Mouse (Mus musculus): ENCODE measurements around the gene Ube2d1. TPM values are rescaled to one million over a fixed set of nuclear protein-coding genes. Genes with fewer than 3 reads are reported as not detected.

Ube2d1 gene
- polyA plus RNA-seq, 1 experiment, result 20.1 TPM

DNA sequence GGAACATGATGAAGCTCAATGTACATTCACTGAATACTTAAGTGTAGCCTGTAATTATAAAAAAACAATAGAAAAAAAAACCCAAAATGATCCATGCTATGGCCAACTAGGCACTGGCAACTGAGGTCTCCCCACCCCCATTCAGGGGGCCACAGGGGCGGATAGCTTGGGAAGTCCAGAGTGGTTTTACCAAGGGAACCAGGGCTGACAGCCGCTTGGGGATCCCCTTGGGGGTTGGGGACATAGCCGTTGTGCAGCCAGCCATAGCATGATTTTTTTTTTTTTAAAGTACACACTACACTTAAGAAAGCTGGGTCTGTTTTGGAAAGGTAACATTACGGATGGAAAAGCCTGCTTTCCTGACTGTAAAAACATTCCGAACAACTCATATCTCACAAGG is 26.1 kb downstream of the Ube2d1 start:
- H3K4me1 ChIP-seq (ENCODE audit: control insufficient read depth, insufficient read depth, insufficient read length, low read length), result no peaks in the 10 kb centered on the region
- H3K4me3 ChIP-seq (ENCODE audit: insufficient read depth, low read depth, low read length), result no peak overlapping the region
- H3K27ac ChIP-seq (replicated peaks; ENCODE audit: low read depth, low read length), result no peak overlapping the region

DNA sequence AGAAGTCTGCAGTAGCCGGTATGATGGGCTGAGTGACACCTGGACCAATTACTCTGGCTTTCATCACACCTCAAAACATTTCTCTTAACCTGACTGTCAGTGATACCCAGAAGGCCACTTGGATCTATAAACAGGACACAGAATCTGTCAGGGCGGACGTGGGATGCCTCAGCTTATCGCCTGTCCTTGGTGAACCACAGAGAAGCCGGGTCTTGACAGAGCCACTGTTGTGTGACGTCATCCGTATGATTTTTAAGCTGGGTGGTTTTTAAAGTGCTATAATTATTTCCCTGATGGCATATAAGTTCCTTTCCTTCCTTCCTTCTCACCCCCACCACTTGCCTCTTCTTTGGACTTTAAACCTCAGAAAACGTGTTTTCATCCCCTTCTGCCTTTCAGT is 26.5 kb downstream of the Ube2d1 start:
- Histone ChIP-seq H3K4me1 (ENCODE audit: control insufficient read depth, insufficient read depth, insufficient read length, low read length) (no peaks in the 10 kb centered on the region), H3K4me3 (ENCODE audit: insufficient read depth, low read depth, low read length) (no peak overlapping the region), H3K27ac (replicated peaks; ENCODE audit: low read depth, low read length) (no peak overlapping the region)

DNA sequence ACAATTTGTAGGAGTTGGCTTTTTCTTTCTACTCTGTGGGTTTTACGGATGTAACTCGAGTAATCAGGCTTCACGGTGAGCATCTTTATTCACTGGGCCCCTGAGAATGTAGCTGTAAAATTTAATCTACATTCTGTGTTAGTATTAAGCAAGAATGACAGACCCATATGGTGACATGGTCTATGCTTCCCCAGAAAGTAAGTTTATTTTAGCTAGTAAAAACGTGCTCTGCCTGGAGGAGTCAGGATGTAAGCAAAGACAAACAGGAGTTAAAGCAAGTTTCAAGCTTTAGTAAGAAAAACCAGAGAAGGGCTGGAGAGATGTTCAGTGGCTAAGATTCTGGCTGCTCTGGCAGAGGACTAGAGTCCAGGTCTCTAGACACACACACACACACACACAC is 31.9 kb downstream of the Ube2d1 start:
- Histone ChIP-seq H3K4me1 (ENCODE audit: control insufficient read depth, insufficient read depth, insufficient read length, low read length) (no peaks in the 10 kb centered on the region), H3K27ac (replicated peaks; ENCODE audit: low read depth, low read length) (no peak overlapping the region), H3K4me3 (ENCODE audit: insufficient read depth, low read depth, low read length) (no peak overlapping the region)

DNA sequence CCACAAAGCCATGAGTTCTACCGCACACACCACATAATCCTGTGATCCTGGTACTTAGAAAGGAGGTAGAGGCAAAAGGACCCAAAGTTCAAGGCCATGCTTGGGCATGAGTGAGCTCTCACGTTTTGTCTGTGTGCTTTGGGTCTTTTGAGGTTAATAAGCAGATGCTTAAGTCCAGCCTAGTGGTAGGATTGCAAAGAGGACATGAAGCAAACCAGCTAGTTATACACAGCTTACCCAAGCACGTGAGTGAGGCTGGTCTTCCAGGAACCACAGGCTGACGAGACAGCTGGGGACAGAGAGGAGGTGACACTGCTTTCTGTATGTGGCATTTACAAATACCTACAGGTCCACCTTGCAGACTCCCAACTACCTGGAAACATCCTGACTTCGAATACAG is 32.6 kb downstream of the Ube2d1 start:
- Histone ChIP-seq H3K4me1 (ENCODE audit: control insufficient read depth, insufficient read depth, insufficient read length, low read length) (no peaks in the 10 kb centered on the region), H3K27ac (replicated peaks; ENCODE audit: low read depth, low read length) (no peak overlapping the region), H3K4me3 (ENCODE audit: insufficient read depth, low read depth, low read length) (no peak overlapping the region)

DNA sequence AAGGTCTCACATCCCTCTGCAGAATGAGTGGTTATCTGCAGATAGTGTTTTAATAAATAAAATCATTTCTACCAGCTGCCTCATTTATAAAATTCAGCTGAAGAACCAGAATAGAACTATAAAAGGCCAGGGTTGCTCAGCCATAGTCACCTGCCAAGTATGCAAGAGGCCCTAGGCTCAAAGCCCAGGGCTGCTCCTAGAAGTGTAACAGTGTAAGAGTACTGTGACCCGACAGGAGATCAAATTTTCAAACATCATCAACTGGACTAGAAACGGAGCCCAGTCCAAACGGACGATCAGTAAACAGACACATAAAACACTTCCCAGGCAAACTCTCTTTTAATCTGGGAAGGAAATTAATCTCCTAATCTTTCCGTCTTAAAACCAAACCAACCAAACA is 33.2 kb downstream of the Ube2d1 start:
- Histone ChIP-seq H3K4me3 (ENCODE audit: insufficient read depth, low read depth, low read length) (no peak overlapping the region), H3K4me1 (ENCODE audit: control insufficient read depth, insufficient read depth, insufficient read length, low read length) (no peaks in the 10 kb centered on the region), H3K27ac (replicated peaks; ENCODE audit: low read depth, low read length) (no peak overlapping the region)

DNA sequence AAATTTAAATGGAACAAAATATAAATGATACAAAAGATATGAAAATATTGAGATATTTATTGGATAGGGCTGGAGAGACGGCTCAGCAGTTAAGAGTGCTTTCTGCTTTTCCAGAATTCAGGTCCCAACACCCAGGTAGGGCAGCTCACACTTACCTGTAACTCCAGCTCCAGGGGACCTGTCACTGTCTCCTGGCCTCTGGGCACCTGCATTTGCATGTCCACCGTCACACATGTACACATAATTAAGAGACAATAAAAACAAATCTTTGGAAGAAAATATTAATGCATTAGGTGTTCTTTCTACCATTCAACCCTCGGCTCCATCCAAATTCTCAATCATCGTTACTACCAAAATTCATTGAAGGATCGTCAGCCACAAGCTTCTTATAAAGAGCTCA is 33.8 kb downstream of the Ube2d1 start:
- H3K4me3 ChIP-seq (ENCODE audit: insufficient read depth, low read depth, low read length), result no peak overlapping the region
- H3K27ac ChIP-seq (replicated peaks; ENCODE audit: low read depth, low read length), result no peak overlapping the region
- H3K4me1 ChIP-seq (ENCODE audit: control insufficient read depth, insufficient read depth, insufficient read length, low read length), result no peaks in the 10 kb centered on the region

DNA sequence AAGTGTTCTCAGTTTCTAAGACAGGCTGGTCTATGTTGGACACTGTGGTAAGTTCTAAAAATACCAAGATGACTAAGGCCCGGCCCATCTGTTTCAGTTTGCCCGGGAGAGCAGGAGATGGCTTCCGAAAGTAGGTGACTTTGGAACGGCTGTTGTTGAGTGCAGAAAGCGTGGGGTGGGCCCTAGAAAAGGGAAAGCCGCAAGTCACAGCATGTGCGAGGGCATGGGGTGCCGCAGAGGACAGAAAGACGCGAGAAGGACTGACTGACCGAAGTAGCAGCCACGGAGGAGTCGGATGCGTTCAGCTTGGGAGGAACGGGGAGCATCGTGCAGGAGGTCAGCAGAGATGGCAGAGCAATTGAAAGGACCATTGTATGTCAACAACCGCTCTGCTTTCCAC is 34.6 kb downstream of the Ube2d1 start:
- Histone ChIP-seq H3K27ac (replicated peaks; ENCODE audit: low read depth, low read length) (no peak overlapping the region), H3K4me1 (ENCODE audit: control insufficient read depth, insufficient read depth, insufficient read length, low read length) (no peaks in the 10 kb centered on the region), H3K4me3 (ENCODE audit: insufficient read depth, low read depth, low read length) (no peak overlapping the region)

DNA sequence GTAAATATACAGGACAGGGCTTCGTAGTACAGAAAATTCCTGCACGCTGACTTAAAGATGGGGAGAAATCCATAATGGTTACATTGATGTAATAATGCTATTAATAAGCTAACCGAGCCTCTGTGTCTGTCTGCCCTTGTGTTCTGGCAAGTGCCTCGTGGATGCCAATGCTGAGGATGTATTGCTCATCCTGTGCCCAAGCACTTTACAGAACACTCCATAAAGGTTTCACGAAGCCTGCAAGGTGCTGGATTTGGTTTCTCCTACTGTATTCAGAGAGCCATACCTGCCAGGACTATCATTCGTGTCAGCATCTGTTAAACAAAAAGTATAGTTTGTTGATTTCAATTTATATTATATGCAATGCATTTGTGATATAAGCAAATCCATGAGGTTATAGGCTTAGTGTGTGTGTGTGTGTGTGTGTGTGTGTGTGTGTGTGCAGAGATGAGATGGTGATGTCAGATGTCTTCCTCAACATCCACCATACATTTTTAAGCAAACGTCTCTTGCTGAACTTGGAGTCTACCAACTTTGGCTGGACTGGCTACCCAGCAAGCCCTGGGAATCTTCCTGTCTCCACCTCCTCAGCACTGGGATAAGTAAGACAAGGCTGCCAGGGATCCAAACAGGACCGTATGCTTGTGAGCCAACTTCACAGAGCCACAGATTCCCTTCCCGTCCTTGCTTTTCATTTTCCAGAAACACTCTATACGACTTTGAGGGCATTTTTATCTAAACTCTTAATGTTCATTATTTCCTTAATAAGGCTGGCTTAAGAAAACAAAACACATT is 35.8 kb downstream of the Ube2d1 start:
- Histone ChIP-seq H3K27ac (replicated peaks; ENCODE audit: low read depth, low read length) (no peak overlapping the region), H3K4me1 (ENCODE audit: control insufficient read depth, insufficient read depth, insufficient read length, low read length) (no peaks in the 10 kb centered on the region), H3K4me3 (ENCODE audit: insufficient read depth, low read depth, low read length) (no peak overlapping the region)

DNA sequence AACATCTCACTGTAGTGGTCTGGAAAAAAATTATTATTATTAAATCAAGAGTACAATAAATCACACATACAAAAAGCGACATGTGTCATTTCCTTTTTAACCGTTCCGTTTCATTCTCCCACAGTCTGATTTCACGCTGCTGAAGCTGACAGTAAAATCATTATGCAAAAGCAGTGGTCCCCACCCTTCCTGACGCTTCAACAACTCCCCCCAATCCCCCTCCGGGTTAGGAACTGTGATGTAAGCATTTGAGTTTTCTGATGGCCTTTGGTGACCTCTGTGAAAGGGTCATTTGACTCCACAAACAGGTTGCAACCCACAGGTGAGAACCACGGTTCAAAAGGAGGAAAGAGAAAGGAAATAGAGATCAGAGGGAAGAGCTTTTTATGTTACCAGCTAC is 38.1 kb downstream of the Ube2d1 start:
- H3K27ac ChIP-seq (replicated peaks; ENCODE audit: low read depth, low read length), result no peak overlapping the region
- H3K4me1 ChIP-seq (ENCODE audit: control insufficient read depth, insufficient read depth, insufficient read length, low read length), result no peaks in the 10 kb centered on the region
- no peak overlapping the region for H3K4me3 ChIP-seq (ENCODE audit: insufficient read depth, low read depth, low read length)

DNA sequence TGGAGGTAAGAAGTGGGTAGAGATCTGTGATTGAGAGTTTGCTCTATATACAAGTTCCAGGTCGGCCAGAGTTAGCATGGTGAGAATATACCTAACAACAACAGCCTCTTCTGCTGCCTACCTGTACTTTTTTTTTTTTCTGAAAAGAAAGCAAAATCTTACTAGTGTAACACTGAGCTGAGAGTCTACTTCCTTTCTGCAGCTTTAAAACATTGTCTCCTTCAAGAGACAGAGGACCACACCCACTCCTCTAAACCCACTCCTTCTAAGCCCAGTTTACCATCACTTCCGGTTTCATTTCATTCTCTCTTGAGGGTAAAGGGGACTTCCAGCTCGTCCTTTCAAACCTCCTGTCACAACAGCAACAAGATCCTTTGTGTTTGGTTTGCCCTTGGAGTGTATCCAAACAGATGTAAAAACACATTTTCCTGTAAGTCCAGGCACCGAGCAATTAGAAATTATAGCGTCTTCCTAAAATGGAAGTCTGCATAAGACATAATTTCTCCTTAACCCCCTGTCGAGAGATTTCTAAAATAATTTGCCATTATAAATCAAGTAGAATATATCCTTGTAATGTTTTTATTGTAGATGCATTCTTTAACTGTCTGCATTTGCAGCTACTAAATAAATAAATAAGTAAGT is 45.5 kb downstream of the Ube2d1 start:
- Histone ChIP-seq H3K4me1 (ENCODE audit: control insufficient read depth, insufficient read depth, insufficient read length, low read length) (peaks cover 2% of the 10 kb centered on the region; the same call in 1 of the 2 replicates), H3K4me3 (ENCODE audit: insufficient read depth, low read depth, low read length) (peak overlapping the region; percentile 39; the same call in 1 of the 2 replicates), H3K27ac (replicated peaks; ENCODE audit: low read depth, low read length) (no peak overlapping the region)

DNA sequence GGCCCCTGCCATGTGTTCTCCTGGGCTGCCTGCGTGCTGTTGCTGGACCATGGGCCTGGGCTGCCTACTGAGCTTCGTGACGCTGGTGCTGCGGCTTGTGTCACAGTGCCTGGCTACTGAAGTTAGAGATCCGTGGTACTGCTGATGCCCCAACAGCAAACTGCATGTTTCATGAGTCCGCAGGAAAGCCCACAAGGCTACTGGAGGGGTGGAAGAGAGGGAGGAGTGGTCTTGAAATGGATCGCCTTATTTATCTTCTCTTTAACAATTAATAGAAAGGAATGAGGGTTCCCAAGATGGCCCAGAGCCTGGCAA is 46.9 kb downstream of the Ube2d1 start, which contains the start of gene Tfam:
Tfam (minus strand) TSS at position 41 of the 315 bp plus-strand sequence.
- Histone ChIP-seq H3K4me3 (ENCODE audit: insufficient read depth, low read depth, low read length) (peak within 1 kb of the TSS; percentile 82), H3K4me1 (ENCODE audit: control insufficient read depth, insufficient read depth, insufficient read length, low read length) (peaks cover 2% of the 10 kb centered on the region; the same call in 1 of the 2 replicates), H3K27ac (replicated peaks; ENCODE audit: low read depth, low read length) (peak within 1 kb of the TSS; percentile 17; the same call in 1 of the 2 replicates)

DNA sequence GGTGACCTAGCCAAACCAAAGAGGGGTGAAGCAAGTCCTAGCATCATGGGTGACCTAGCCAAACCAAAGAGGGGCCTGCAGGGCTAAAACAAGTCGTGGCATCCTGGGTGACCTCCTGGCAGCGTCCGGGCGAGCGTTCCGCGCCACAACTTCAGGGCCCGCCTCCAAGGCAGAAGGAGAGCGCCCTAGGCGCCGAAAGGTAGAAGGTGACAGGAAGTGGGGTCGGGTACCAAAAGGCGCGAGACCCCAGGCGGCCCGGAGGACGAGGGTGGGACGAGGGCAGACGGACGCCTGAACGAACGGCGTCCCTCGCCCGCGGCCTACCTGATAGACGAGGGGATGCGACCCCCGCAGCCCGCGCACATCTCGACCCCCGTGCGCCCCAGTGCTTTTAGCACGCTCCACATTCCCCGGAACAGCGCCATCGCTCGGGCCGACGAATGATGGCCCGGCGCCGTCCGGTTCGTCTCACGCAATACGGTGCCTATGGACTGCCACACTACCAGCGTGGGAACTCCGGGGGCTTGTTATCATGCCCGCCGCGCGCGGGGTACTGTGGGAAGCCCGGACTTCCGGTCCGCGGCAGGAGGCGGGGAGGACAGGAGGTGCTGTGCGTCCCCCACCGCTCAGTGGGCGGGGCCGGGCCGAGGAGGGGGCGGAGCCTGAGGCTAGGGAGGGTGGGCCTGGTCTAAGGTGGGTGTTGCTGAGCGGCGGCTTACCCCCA is 47.4 kb downstream of the Ube2d1 start:
- Histone ChIP-seq H3K4me1 (ENCODE audit: control insufficient read depth, insufficient read depth, insufficient read length, low read length) (peaks cover 2% of the 10 kb centered on the region; the same call in 1 of the 2 replicates), H3K27ac (replicated peaks; ENCODE audit: low read depth, low read length) (peak overlapping the region; percentile 17; the same call in 1 of the 2 replicates), H3K4me3 (ENCODE audit: insufficient read depth, low read depth, low read length) (peak overlapping the region; percentile 82)

DNA sequence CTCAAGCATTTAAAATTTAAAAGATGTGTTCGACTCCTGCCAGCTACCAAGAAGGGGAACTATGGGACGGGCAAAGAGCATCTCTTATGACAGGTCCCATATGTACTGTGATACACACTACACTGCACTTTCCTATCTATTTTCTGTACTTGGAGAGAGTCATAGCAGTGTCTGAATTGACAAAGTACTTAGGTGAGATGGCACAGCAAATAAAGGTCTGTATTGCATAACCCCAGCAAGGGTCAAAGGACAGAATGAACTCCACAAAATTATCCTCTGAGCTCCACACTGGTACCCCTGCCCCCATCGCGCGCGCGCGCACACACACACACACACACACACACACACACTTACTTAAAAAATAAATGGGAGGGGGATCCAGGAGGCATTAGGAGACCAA is 51.0 kb downstream of the Ube2d1 start:
- H3K27ac ChIP-seq (replicated peaks; ENCODE audit: low read depth, low read length), result no peak overlapping the region

DNA sequence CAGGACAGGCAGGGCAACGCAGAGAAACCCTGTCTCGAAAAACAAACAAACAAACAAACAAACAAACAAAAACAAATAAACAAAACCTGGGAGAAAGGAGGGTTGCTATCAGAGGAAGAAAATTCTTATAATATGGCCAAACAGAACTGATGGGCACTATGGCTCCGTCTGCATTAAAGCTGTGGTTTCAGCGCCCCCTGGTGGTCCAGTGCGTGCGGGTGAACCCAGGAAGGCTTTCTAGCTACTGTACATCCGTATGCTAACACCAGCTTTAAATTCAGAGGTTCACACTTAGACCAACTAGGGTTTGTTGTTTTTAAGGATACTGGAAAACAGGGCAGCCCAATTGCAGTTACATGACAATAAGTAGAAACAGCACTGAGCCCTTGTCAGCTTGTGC is 59.2 kb downstream of the Ube2d1 start:
- Histone ChIP-seq H3K27ac (replicated peaks; ENCODE audit: low read depth, low read length) (no peak overlapping the region), H3K4me3 (ENCODE audit: insufficient read depth, low read depth, low read length) (no peak overlapping the region), H3K4me1 (ENCODE audit: control insufficient read depth, insufficient read depth, insufficient read length, low read length) (no peaks in the 10 kb centered on the region)

More for the DNA sequence above, 51.0 kb downstream of the Ube2d1 start:
- H3K4me1 ChIP-seq (ENCODE audit: control insufficient read depth, insufficient read depth, insufficient read length, low read length), result 0 out of 2 replicates have a peak, but pooled peaks cover 2% of the 10 kb centered on the region
- H3K4me3 ChIP-seq (ENCODE audit: insufficient read depth, low read depth, low read length), result no peak overlapping the region

DNA sequence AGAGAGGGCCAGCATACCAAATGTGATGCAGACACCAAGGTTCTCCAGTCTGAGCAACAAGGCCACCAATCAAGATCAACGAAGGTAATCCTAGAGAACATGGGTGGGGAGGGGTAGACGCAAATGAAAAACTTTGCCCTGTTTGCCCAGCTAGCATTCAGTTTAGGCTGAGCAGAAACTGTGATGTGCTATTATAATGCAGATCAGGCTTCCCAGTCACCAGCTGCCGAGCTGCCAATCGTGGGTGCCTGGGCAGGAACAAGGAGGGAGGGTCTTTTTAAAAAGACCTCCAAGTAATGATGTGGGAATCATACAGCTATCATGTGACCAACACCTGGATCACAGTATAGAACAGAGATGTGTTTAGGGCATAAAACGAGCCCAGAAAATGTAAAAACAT is 62.0 kb downstream of the Ube2d1 start:
- H3K4me3 ChIP-seq (ENCODE audit: insufficient read depth, low read depth, low read length), result no peak overlapping the region
- no peaks in the 10 kb centered on the region for H3K4me1 ChIP-seq (ENCODE audit: control insufficient read depth, insufficient read depth, insufficient read length, low read length)
- no peak overlapping the region for H3K27ac ChIP-seq (replicated peaks; ENCODE audit: low read depth, low read length)

Data from brown adipose tissue, adult 24 weeks (tissue).